Mouse (Mus musculus): ENCODE measurements around the gene Gm49405.

GRCm38 (mm10) chr19:3951461-3951860 lies 49.0 kb upstream of the Gm49405 start:
- TF ChIP-seq CTCF (IDR thresholded peaks at IDR 0.05; ENCODE audit: extremely low read depth, insufficient read depth, low read length) (no peak), POLR2A (IDR thresholded peaks at IDR 0.05; ENCODE audit: extremely low read depth, insufficient read depth, low read length) (no peak)

Measured in cortical plate, adult 2 months (tissue).